Mouse (Mus musculus): Measurements from ENCODE around the gene Chd5. TPM values are rescaled to one million over a fixed set of nuclear protein-coding genes. Genes with fewer than 3 reads are reported as not detected.
A peak's percentile ranks its signal among the peaks of the same experiment; 100 is the strongest.

Gene Chd5
- polyA plus RNA-seq, 1 experiment = 88.7 TPM

GRCm38 (mm10) chr4:152295916-152296315 is 42.5 kb upstream of the Chd5 start:
- no peak for TF ChIP-seq CTCF (IDR thresholded peaks at IDR 0.05; ENCODE audit: control insufficient read depth, insufficient read depth, insufficient replicate concordance, low read depth, low read length)
- TF ChIP-seq POLR2A (IDR thresholded peaks at IDR 0.05; ENCODE audit: control insufficient read depth, low read depth, low read length) = no peak
- peak overlapping the region; percentile 35; the same call in 1 of the 2 replicates for H3K27ac ChIP-seq (ENCODE audit: control insufficient read depth, insufficient read depth, low read depth, low read length)
- peak overlapping the region; percentile 57 for H3K4me3 ChIP-seq (ENCODE audit: control insufficient read depth, low read depth, low read length)
- H3K27me3 ChIP-seq (ENCODE audit: control insufficient read depth, insufficient read depth, low read length) = no peaks in the 10 kb centered on the region
- peaks cover 15% of the 10 kb centered on the region for H3K4me1 ChIP-seq (ENCODE audit: control insufficient read depth, insufficient read depth, low read length)
- peaks cover 2% of the 10 kb centered on the region for H3K36me3 ChIP-seq (ENCODE audit: control insufficient read depth, insufficient read depth, low read length)

GRCm38 (mm10) chr4:152296371-152296770 is 42.1 kb upstream of the Chd5 start:
- Histone ChIP-seq H3K36me3 (ENCODE audit: control insufficient read depth, insufficient read depth, low read length) (peaks cover 2% of the 10 kb centered on the region), H3K27me3 (ENCODE audit: control insufficient read depth, insufficient read depth, low read length) (no peaks in the 10 kb centered on the region), H3K4me3 (ENCODE audit: control insufficient read depth, low read depth, low read length) (peak overlapping the region; percentile 93), H3K4me1 (ENCODE audit: control insufficient read depth, insufficient read depth, low read length) (peaks cover 15% of the 10 kb centered on the region), H3K27ac (ENCODE audit: control insufficient read depth, insufficient read depth, low read depth, low read length) (peak overlapping the region; percentile 86)
- TF ChIP-seq POLR2A (IDR thresholded peaks at IDR 0.05; ENCODE audit: control insufficient read depth, low read depth, low read length) = no peak
- TF ChIP-seq CTCF (IDR thresholded peaks at IDR 0.05; ENCODE audit: control insufficient read depth, insufficient read depth, insufficient replicate concordance, low read depth, low read length) = no peak

- Histone ChIP-seq H3K27me3 (ENCODE audit: control insufficient read depth, insufficient read depth, low read length) (no peaks in the 10 kb centered on the region), H3K27ac (ENCODE audit: control insufficient read depth, insufficient read depth, low read depth, low read length) (peak within 1 kb of the TSS; percentile 86), H3K4me3 (ENCODE audit: control insufficient read depth, low read depth, low read length) (peak within 1 kb of the TSS; percentile 95), H3K36me3 (ENCODE audit: control insufficient read depth, insufficient read depth, low read length) (peaks cover 2% of the 10 kb centered on the region), H3K4me1 (ENCODE audit: control insufficient read depth, insufficient read depth, low read length) (peaks cover 15% of the 10 kb centered on the region)
- TF ChIP-seq CTCF (IDR thresholded peaks at IDR 0.05; ENCODE audit: control insufficient read depth, insufficient read depth, insufficient replicate concordance, low read depth, low read length) (no peak), POLR2A (IDR thresholded peaks at IDR 0.05; ENCODE audit: control insufficient read depth, low read depth, low read length) (peak; percentile 90)
Measured at GRCm38 (mm10) chr4:152296874-152297861, 41.3 kb upstream of the Chd5 start, which contains the start of gene Icmt. Gene Icmt (plus strand): TSS chr4:152297227.

- no peak overlapping the region for H3K27ac ChIP-seq (ENCODE audit: control insufficient read depth, insufficient read depth, low read depth, low read length)
- TF ChIP-seq CTCF (IDR thresholded peaks at IDR 0.05; ENCODE audit: control insufficient read depth, insufficient read depth, insufficient replicate concordance, low read depth, low read length) = no peak
- peak overlapping the region; percentile 67 for H3K4me3 ChIP-seq (ENCODE audit: control insufficient read depth, low read depth, low read length)
- peaks cover 2% of the 10 kb centered on the region for H3K36me3 ChIP-seq (ENCODE audit: control insufficient read depth, insufficient read depth, low read length)
- H3K27me3 ChIP-seq (ENCODE audit: control insufficient read depth, insufficient read depth, low read length) = no peaks in the 10 kb centered on the region
- H3K4me1 ChIP-seq (ENCODE audit: control insufficient read depth, insufficient read depth, low read length) = peaks cover 15% of the 10 kb centered on the region
Measured at GRCm38 (mm10) chr4:152298836-152299235, 39.6 kb upstream of the Chd5 start.

GRCm38 (mm10) chr4:152300375-152300774 is 38.1 kb upstream of the Chd5 start:
- no peak overlapping the region for H3K4me3 ChIP-seq (ENCODE audit: control insufficient read depth, low read depth, low read length)
- TF ChIP-seq CTCF (IDR thresholded peaks at IDR 0.05; ENCODE audit: control insufficient read depth, insufficient read depth, insufficient replicate concordance, low read depth, low read length) (no peak), POLR2A (IDR thresholded peaks at IDR 0.05; ENCODE audit: control insufficient read depth, low read depth, low read length) (no peak)
- H3K27me3 ChIP-seq (ENCODE audit: control insufficient read depth, insufficient read depth, low read length) = no peaks in the 10 kb centered on the region
- H3K27ac ChIP-seq (ENCODE audit: control insufficient read depth, insufficient read depth, low read depth, low read length) = no peak overlapping the region
- peaks cover 2% of the 10 kb centered on the region for H3K36me3 ChIP-seq (ENCODE audit: control insufficient read depth, insufficient read depth, low read length)
- H3K4me1 ChIP-seq (ENCODE audit: control insufficient read depth, insufficient read depth, low read length) = peaks cover 13% of the 10 kb centered on the region

GRCm38 (mm10) chr4:152302012-152302411 is 36.4 kb upstream of the Chd5 start:
- H3K27me3 ChIP-seq (ENCODE audit: control insufficient read depth, insufficient read depth, low read length) = no peaks in the 10 kb centered on the region
- peaks cover 2% of the 10 kb centered on the region for H3K36me3 ChIP-seq (ENCODE audit: control insufficient read depth, insufficient read depth, low read length)
- H3K4me3 ChIP-seq (ENCODE audit: control insufficient read depth, low read depth, low read length) = no peak overlapping the region
- H3K4me1 ChIP-seq (ENCODE audit: control insufficient read depth, insufficient read depth, low read length) = peaks cover 6% of the 10 kb centered on the region
- TF ChIP-seq POLR2A (IDR thresholded peaks at IDR 0.05; ENCODE audit: control insufficient read depth, low read depth, low read length) (no peak), CTCF (IDR thresholded peaks at IDR 0.05; ENCODE audit: control insufficient read depth, insufficient read depth, insufficient replicate concordance, low read depth, low read length) (no peak)
- no peak overlapping the region for H3K27ac ChIP-seq (ENCODE audit: control insufficient read depth, insufficient read depth, low read depth, low read length)

GRCm38 (mm10) chr4:152303172-152303571 is 35.3 kb upstream of the Chd5 start:
- H3K4me1 ChIP-seq (ENCODE audit: control insufficient read depth, insufficient read depth, low read length) = peaks cover 4% of the 10 kb centered on the region; the same call in 1 of the 2 replicates
- no peaks in the 10 kb centered on the region for H3K27me3 ChIP-seq (ENCODE audit: control insufficient read depth, insufficient read depth, low read length)
- no peak overlapping the region for H3K4me3 ChIP-seq (ENCODE audit: control insufficient read depth, low read depth, low read length)
- peaks cover 2% of the 10 kb centered on the region for H3K36me3 ChIP-seq (ENCODE audit: control insufficient read depth, insufficient read depth, low read length)
- no peak for TF ChIP-seq POLR2A (IDR thresholded peaks at IDR 0.05; ENCODE audit: control insufficient read depth, low read depth, low read length)
- TF ChIP-seq CTCF (IDR thresholded peaks at IDR 0.05; ENCODE audit: control insufficient read depth, insufficient read depth, insufficient replicate concordance, low read depth, low read length) = no peak
- H3K27ac ChIP-seq (ENCODE audit: control insufficient read depth, insufficient read depth, low read depth, low read length) = no peak overlapping the region
